Mouse (Mus musculus) forebrain, embryonic 13.5 days (tissue): ENCODE data around the gene Phc1. TPM values are rescaled to one million over a fixed set of nuclear protein-coding genes. Genes with fewer than 3 reads are reported as not detected.

Source experiments
- ATAC-seq: fragments of 200-750 bp; cut with Nextera tagmentation; 2 replicates; pipeline ENCODE4 v1.8.0; 2017
- H3K27ac ChIP-seq: fragments of 300-500 bp; sonication (generic); 2 replicates; pipeline ENCODE4 v1.5.1; 2015; ENCODE audit warnings: inconsistent platforms, mild to moderate bottlenecking, moderate library complexity
- H3K27me3 ChIP-seq: fragments of 300-500 bp; sonication (generic); 2 replicates; pipeline ENCODE4 v1.6.1; 2015; ENCODE audit warnings: mild to moderate bottlenecking, inconsistent platforms
- H3K36me3 ChIP-seq: fragments of 300-500 bp; sonication (generic); 2 replicates; pipeline ENCODE4 v1.6.1; 2015; ENCODE audit warnings: mild to moderate bottlenecking, inconsistent platforms; ENCODE audit not compliant: poor library complexity, severe bottlenecking
- H3K4me1 ChIP-seq: fragments of 300-500 bp; sonication (generic); 2 replicates; pipeline ENCODE4 v1.6.1; 2015; ENCODE audit warnings: inconsistent platforms
- H3K4me2 ChIP-seq: fragments of 300-500 bp; sonication (generic); 2 replicates; pipeline ENCODE4 v1.6.1; 2015; ENCODE audit warnings: inconsistent platforms, mild to moderate bottlenecking, moderate library complexity
- H3K4me3 ChIP-seq: fragments of 300-500 bp; sonication (generic); 2 replicates; pipeline ENCODE4 v1.5.1; 2015; ENCODE audit warnings: mild to moderate bottlenecking, inconsistent platforms
- H3K9ac ChIP-seq: fragments of 300-500 bp; sonication (generic); 2 replicates; pipeline ENCODE4 v1.6.1; 2015; ENCODE audit warnings: mild to moderate bottlenecking, inconsistent platforms
- H3K9me3 ChIP-seq: fragments of 300-500 bp; sonication (generic); replicated peaks from 2 replicates; pipeline ENCODE4 v1.6.1; 2016; ENCODE audit warnings: inconsistent platforms
- WGBS: fragments of 180-500 bp; shearing (Covaris S2); methylation state at CpG from one replicate; pipeline ENCODE4 v1.1.7; 2015; 5-methylcytosine and 5-hydroxymethylcytosine counted together
- polyA plus RNA-seq: library from polyadenylated mRNA; unstranded; fragments of >200 nt; fragmentation: Nextera tagmentation; extraction: Ambion mirVana; gene quantifications from 2 replicates; pipeline ENCODE4 v1.2.1, GENCODE M21; 2015

Phc1 gene
- polyA plus RNA-seq, 1 experiment from 2014 or later = 29.9 TPM

- no peak overlapping the region for H3K9ac ChIP-seq
- H3K27ac ChIP-seq = no peak overlapping the region
- no peaks in the 10 kb centered on the region for H3K27me3 ChIP-seq
- ATAC-seq = no peak
- H3K4me2 ChIP-seq = no peak overlapping the region
- H3K4me1 ChIP-seq = 0 out of 2 replicates have a peak, but pooled peaks cover 5% of the 10 kb centered on the region
- no peaks in the 10 kb centered on the region for H3K9me3 ChIP-seq
- 76% methylated on average over 3 of the region's 3 CpGs for WGBS
- no peak overlapping the region for H3K4me3 ChIP-seq
- H3K36me3 ChIP-seq = no peaks in the 10 kb centered on the region
Measured at GRCm38 (mm10) chr6:122291735-122292134, 48.6 kb downstream of the Phc1 start.

- H3K36me3 ChIP-seq = no peaks in the 10 kb centered on the region
- no peak overlapping the region for H3K27ac ChIP-seq
- 68% methylated on average over 2 of the region's 2 CpGs for WGBS
- H3K4me3 ChIP-seq = no peak overlapping the region
- no peaks in the 10 kb centered on the region for H3K9me3 ChIP-seq
- no peaks in the 10 kb centered on the region for H3K27me3 ChIP-seq
- 0 out of 2 replicates have a peak, but pooled peaks cover 4% of the 10 kb centered on the region for H3K4me1 ChIP-seq
- H3K4me2 ChIP-seq = no peak overlapping the region
- ATAC-seq = no peak
- no peak overlapping the region for H3K9ac ChIP-seq
Measured at GRCm38 (mm10) chr6:122291264-122291663, 49.1 kb downstream of the Phc1 start.

DNA sequence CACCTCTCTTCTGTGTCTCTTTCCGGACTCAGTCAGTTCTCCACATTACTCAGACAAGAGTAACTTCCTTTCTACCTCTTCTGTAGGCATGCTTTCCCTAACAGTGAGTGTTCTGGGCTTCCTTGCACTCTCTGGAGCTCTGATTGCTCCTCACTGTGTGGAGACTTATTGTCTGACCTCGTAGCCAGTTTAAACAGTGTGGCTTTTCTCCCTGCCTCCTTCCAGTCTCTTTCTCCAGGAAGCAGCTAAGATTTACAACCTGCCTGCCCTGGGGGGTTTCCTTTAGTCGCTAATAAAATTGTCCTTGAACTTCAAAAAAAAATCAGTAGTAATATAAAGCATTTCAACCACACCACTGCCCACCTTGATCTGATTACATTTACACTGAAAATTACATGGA, 50.1 kb downstream of the Phc1 start:
- Histone ChIP-seq H3K4me2 (no peak overlapping the region), H3K9me3 (no peaks in the 10 kb centered on the region), H3K36me3 (no peaks in the 10 kb centered on the region), H3K4me3 (no peak overlapping the region), H3K9ac (no peak overlapping the region), H3K27ac (no peak overlapping the region), H3K4me1 (0 out of 2 replicates have a peak, but pooled peaks cover 4% of the 10 kb centered on the region), H3K27me3 (no peaks in the 10 kb centered on the region)
- no peak for ATAC-seq
- WGBS = 69% methylated on average over 3 of the region's 3 CpGs

- 60% methylated on average over 1 of the region's 1 CpGs for WGBS
- Histone ChIP-seq H3K9ac (no peak overlapping the region), H3K4me3 (no peak overlapping the region), H3K9me3 (no peaks in the 10 kb centered on the region), H3K4me1 (0 out of 2 replicates have a peak, but pooled peaks cover 4% of the 10 kb centered on the region), H3K27me3 (no peaks in the 10 kb centered on the region), H3K36me3 (no peaks in the 10 kb centered on the region), H3K4me2 (no peak overlapping the region), H3K27ac (no peak overlapping the region)
- ATAC-seq = no peak
Measured at GRCm38 (mm10) chr6:122289313-122289712, 51.0 kb downstream of the Phc1 start.

- no peak overlapping the region for H3K4me2 ChIP-seq
- H3K9ac ChIP-seq = no peak overlapping the region
- no peaks in the 10 kb centered on the region for H3K27me3 ChIP-seq
- WGBS = 38% methylated on average over 1 of the region's 1 CpGs
- no peak overlapping the region for H3K27ac ChIP-seq
- 0 out of 2 replicates have a peak, but pooled peaks cover 4% of the 10 kb centered on the region for H3K4me1 ChIP-seq
- no peak for ATAC-seq
- no peaks in the 10 kb centered on the region for H3K36me3 ChIP-seq
- H3K9me3 ChIP-seq = no peaks in the 10 kb centered on the region
- H3K4me3 ChIP-seq = no peak overlapping the region
Measured at GRCm38 (mm10) chr6:122288263-122288662, 52.1 kb downstream of the Phc1 start.

DNA sequence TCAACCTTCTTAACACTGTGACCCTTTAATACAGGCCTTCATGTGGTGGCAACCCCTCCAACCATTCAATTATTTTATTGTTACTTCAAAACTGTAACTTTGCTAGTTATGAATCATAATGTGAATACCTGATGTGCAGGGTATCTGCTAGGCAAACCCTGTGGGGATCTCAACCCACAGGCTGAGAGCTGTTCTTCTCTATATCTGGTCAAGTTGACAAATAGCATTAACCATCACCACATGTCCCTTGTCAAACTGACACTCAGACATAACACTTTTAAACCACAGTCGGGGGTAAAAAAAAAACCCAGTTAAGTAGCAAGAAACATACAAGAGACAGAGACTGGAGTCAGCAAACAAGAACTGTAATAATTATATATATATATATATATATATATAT, 55.5 kb downstream of the Phc1 start:
- no peak for ATAC-seq
- H3K27ac ChIP-seq = no peak overlapping the region
- H3K4me2 ChIP-seq = no peak overlapping the region
- H3K9me3 ChIP-seq = no peaks in the 10 kb centered on the region
- H3K9ac ChIP-seq = no peak overlapping the region
- WGBS = 95% methylated on average over 1 of the region's 1 CpGs
- H3K27me3 ChIP-seq = no peaks in the 10 kb centered on the region
- no peaks in the 10 kb centered on the region for H3K4me1 ChIP-seq
- H3K36me3 ChIP-seq = no peaks in the 10 kb centered on the region
- H3K4me3 ChIP-seq = no peak overlapping the region

DNA sequence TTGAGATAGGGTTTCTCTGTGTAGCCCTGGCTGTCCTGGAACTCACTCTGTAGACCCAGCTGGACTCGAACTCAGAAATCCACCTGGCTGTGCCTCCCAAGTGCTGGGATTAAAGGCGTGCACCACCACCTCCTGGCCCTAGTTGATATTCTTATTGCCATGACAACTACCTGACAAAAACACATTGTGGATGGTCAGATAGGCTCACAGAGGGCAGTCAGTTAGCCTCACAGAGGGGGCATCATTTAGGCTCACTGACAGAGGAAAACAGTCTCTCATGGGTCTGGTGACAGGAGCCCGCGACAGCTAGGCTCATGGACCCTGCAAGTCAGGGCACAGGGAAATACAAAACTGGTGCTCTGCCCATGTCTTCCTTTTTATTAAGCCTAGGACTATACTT, 56.1 kb downstream of the Phc1 start:
- no peak for ATAC-seq
- no peaks in the 10 kb centered on the region for H3K27me3 ChIP-seq
- H3K9me3 ChIP-seq = no peaks in the 10 kb centered on the region
- no peak overlapping the region for H3K4me2 ChIP-seq
- no peak overlapping the region for H3K27ac ChIP-seq
- no peak overlapping the region for H3K4me3 ChIP-seq
- H3K9ac ChIP-seq = no peak overlapping the region
- H3K4me1 ChIP-seq = no peaks in the 10 kb centered on the region
- WGBS = 76% methylated on average over 4 of the region's 4 CpGs
- no peaks in the 10 kb centered on the region for H3K36me3 ChIP-seq

DNA sequence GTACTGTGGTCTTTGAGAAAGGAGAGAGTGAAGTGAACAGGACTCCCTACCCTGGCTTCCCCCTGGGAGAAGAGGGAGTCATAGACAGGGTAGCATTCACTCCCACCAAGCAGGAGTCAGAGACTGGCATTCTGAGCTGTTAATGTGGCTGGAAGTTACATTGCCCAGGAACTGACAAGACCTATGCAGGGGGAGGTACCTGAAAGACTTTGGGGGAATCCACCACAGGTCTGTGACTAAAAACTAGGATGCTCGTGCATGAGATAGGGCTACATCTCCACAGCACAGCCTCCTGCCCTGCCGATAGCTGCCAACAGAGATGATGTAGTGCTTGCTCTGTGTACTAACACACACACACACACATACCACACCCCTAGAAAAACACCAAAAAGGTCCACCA, 56.9 kb downstream of the Phc1 start:
- no peak for ATAC-seq
- no peaks in the 10 kb centered on the region for H3K27me3 ChIP-seq
- no peaks in the 10 kb centered on the region for H3K9me3 ChIP-seq
- 95% methylated on average over 2 of the region's 2 CpGs for WGBS
- H3K9ac ChIP-seq = no peak overlapping the region
- no peaks in the 10 kb centered on the region for H3K36me3 ChIP-seq
- H3K4me2 ChIP-seq = no peak overlapping the region
- H3K27ac ChIP-seq = no peak overlapping the region
- no peak overlapping the region for H3K4me3 ChIP-seq
- no peaks in the 10 kb centered on the region for H3K4me1 ChIP-seq

DNA sequence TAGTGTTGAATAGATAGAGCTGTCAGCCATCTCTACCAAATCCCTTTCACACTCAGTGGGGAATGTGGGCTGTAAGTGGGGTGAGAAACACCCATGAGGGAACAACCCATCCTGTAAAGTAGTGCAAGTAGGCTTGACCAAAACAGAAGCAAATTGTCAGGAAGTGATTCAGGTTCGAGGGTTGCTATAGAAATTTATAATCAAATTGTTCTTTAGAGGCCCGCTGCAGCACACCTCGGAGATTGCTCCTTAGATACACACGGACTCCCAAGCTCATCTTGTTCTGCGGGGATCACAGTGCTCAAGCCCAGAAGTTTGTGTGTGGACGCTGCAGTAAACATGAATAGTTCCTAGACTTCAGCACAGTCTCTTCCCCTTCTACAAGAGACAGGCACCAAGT, 57.6 kb downstream of the Phc1 start, which contains the start of gene Klrg1:
TSS of gene Klrg1 (minus strand) at position 101 of the 400 bp plus-strand sequence.
- H3K27ac ChIP-seq = no peak within 1 kb of the TSS
- no peak for ATAC-seq
- no peaks in the 10 kb centered on the region for H3K27me3 ChIP-seq
- no peaks in the 10 kb centered on the region for H3K4me1 ChIP-seq
- 86% methylated on average over 6 of the region's 6 CpGs for WGBS
- H3K9me3 ChIP-seq = no peaks in the 10 kb centered on the region
- H3K4me3 ChIP-seq = no peak within 1 kb of the TSS
- H3K4me2 ChIP-seq = no peak within 1 kb of the TSS
- H3K36me3 ChIP-seq = no peaks in the 10 kb centered on the region
- H3K9ac ChIP-seq = no peak within 1 kb of the TSS

DNA sequence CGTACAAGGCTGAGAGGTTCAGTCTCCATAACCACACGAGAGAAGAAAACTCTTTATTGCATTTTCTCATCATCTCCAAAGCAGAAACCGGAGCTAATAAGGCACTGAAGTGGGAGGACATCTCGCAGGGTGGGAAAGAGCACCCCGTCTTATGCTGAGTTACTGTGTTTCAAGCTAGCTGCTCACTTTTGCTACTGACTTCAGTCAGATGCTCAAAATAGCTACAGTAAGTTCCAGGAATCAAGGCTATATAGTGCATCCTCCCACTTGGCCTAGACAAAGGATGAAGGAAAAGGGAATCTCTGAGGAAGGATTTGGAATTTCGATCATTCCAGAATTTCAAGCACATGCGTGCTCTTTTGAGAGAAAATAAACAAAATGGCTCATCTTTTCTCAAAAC, 63.8 kb downstream of the Phc1 start:
- H3K4me3 ChIP-seq = no peak overlapping the region
- H3K9ac ChIP-seq = no peak overlapping the region
- no peaks in the 10 kb centered on the region for H3K27me3 ChIP-seq
- 90% methylated on average over 7 of the region's 7 CpGs for WGBS
- H3K4me1 ChIP-seq = no peaks in the 10 kb centered on the region
- ATAC-seq = no peak
- no peak overlapping the region for H3K4me2 ChIP-seq
- H3K36me3 ChIP-seq = no peaks in the 10 kb centered on the region
- H3K27ac ChIP-seq = no peak overlapping the region
- H3K9me3 ChIP-seq = no peaks in the 10 kb centered on the region

DNA sequence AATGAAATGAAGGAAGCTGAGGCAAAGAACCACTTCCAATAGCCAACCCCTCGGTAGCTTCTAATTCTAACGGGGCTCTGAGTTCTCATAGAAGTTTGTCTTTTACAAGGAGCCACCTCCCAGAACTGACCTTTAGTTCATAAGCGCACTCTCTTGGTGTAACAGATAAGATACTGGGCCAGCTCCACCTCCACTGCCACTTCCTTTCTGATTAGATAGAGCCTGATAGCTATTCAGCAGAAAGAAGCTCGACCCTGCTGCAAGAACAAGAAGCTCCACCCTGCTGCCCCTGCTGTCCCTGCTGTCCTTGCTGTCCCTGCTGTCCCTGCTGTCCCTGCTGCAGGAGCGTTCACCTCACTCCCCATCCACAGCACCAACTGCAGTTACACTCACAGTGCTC, 65.8 kb downstream of the Phc1 start:
- Histone ChIP-seq H3K27me3 (no peaks in the 10 kb centered on the region), H3K9ac (no peak overlapping the region), H3K9me3 (no peaks in the 10 kb centered on the region), H3K4me2 (no peak overlapping the region), H3K4me3 (no peak overlapping the region), H3K36me3 (no peaks in the 10 kb centered on the region), H3K4me1 (no peaks in the 10 kb centered on the region), H3K27ac (no peak overlapping the region)
- 72% methylated on average over 5 of the region's 5 CpGs for WGBS
- no peak for ATAC-seq

DNA sequence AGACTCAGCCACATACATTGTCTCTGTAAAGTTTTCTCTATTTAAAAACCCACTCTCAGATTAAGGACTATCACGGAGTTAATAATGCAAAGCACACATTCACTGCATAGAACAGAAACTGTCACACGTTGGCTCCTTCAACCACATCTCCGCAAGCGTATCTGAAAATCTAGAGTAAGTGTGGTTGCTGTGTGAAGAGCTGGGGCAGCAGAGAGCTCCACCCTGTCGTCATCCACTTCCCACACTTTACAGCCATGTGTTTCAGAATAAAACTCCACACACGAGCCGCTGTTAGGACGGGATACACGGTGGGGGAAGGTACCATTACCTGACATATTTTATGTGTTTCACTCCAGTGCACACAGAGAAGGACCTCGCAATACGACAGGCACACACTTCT, 70.2 kb downstream of the Phc1 start:
- no peak for ATAC-seq
- 88% methylated on average over 11 of the region's 11 CpGs for WGBS

GRCm38 (mm10) chr6:122269170-122269569, 71.2 kb downstream of the Phc1 start:
- H3K27me3 ChIP-seq = no peaks in the 10 kb centered on the region

More for the DNA sequence above, 70.2 kb downstream of the Phc1 start:
- H3K27me3 ChIP-seq = no peaks in the 10 kb centered on the region
- no peak overlapping the region for H3K4me3 ChIP-seq
- H3K9me3 ChIP-seq = no peaks in the 10 kb centered on the region
- H3K36me3 ChIP-seq = no peaks in the 10 kb centered on the region
- H3K9ac ChIP-seq = no peak overlapping the region
- H3K4me2 ChIP-seq = no peak overlapping the region
- H3K4me1 ChIP-seq = peaks cover 8% of the 10 kb centered on the region; the same call in 1 of the 2 replicates
- H3K27ac ChIP-seq = no peak overlapping the region

More at GRCm38 (mm10) chr6:122269170-122269569, 71.2 kb downstream of the Phc1 start:
- Histone ChIP-seq H3K9me3 (no peaks in the 10 kb centered on the region), H3K27ac (no peak overlapping the region), H3K4me3 (no peak overlapping the region), H3K4me1 (peaks cover 8% of the 10 kb centered on the region; the same call in 1 of the 2 replicates), H3K9ac (no peak overlapping the region), H3K36me3 (no peaks in the 10 kb centered on the region), H3K4me2 (no peak overlapping the region)
- WGBS = 86% methylated on average over 4 of the region's 4 CpGs
- no peak for ATAC-seq
